Mouse (Mus musculus) T-helper 17 cell (primary cell): ENCODE data around the gene Atxn2.

Experiments used
- in situ Hi-C, 2 experiments: fragments of 300-600 bp; cut with MboI, MseI; formaldehyde crosslinking; loops; 1 replicate in 1 of 2; 2 replicates in 1 of 2; pipeline ENCODE4 v1.15.1; 2025; ENCODE audit warnings: high pct_unique_total_duplicates in 2 of 2

Atxn2 gene

GRCm38 (mm10) chr5:121813744-121814143 lies 102.6 kb downstream of the Atxn2 start:
- in situ Hi-C loops, result no loop called here

- in situ Hi-C loops, result no loop called here
Observed at GRCm38 (mm10) chr5:121815067-121815466, 103.9 kb downstream of the Atxn2 start.

- in situ Hi-C loops, result no loop called here
Observed at GRCm38 (mm10) chr5:121815867-121816380, 104.8 kb downstream of the Atxn2 start.

GRCm38 (mm10) chr5:121816611-121817010 lies 105.5 kb downstream of the Atxn2 start:
- in situ Hi-C loops, result no loop called here

DNA sequence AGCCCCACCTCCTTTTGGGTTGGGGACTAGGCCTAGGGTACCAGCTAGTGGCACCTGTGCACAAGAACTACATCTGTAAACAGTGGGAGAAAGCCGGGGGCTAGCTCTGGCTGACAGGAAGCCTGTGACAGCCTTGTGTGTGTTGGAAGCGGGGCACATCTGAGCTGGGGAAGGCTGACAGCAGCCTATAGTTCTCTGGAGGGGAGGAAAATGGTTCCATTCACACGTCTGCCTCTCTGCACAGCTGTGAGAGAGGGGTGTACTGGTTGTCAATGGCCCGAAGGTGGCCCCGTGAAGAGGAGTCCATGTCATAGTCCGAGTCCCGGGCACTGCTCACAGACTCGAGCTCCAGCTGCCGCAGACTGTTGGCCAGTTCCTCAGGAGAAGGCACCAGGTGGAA lies 106.4 kb downstream of the Atxn2 start:
- in situ Hi-C loops, result no loop called here

GRCm38 (mm10) chr5:121818401-121818800 lies 107.3 kb downstream of the Atxn2 start:
- in situ Hi-C loops, result no loop called here

DNA sequence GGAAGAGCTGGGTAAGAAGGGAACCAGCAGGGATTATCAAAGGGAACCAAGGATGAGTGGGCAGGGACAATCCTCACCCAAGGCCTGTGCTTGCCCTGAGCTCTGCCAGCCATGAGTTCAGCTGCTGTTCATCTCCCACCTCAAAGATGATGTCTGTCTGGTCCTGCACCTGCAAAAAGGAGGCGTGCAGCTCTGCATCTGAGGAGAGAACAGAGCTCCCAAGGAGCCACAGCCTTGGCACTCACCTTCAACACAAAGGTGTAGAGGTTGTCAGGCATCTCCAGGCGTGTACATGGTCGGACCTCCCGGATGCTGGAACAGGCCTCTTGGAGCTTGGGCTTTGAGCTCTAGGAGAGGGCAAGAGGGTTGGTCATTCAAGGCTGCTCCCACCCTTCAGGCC lies 107.7 kb downstream of the Atxn2 start:
- in situ Hi-C loops, result no loop called here

- in situ Hi-C loops, result no loop called here
Observed at GRCm38 (mm10) chr5:121819559-121819958, 108.4 kb downstream of the Atxn2 start.

DNA sequence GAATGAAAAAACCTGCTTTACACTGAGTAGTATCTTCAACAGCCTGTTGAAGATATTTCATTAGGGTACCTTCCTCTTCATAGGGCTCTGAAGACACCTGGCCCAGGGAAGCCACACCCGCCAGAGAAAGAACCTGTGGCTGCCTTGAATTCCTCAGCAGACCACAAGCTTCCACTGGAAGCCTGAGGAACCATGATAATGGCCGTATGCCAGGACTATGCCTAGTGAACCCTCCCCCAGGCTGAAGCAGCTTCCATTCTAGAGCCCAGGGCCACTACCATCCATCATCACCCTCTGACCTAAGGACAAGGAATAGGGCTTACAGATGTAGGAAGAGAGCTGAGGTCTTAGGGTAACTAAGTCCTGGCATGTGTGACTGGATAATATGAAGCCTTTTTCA lies 109.0 kb downstream of the Atxn2 start:
- in situ Hi-C loops, result no loop called here

DNA sequence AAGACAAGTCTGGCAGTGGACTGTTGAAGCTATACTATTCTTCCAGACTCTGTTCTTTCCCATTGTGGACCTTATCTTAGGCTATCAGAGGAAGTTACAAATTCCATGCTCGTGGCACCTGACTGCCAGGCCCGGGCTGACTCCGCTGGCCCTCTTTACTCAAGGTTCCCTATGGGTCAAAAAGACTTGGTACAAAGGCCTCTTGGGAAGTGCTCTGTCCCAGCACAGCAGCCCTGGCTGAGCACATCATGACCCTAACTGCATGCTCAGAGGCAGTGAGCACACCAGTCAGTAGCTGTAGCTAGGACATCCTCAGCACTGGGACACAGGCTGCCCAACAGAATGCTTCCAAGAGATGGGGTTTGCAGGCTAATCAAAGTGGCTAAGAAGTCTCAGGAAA lies 109.5 kb downstream of the Atxn2 start:
- in situ Hi-C loops, result no loop called here

DNA sequence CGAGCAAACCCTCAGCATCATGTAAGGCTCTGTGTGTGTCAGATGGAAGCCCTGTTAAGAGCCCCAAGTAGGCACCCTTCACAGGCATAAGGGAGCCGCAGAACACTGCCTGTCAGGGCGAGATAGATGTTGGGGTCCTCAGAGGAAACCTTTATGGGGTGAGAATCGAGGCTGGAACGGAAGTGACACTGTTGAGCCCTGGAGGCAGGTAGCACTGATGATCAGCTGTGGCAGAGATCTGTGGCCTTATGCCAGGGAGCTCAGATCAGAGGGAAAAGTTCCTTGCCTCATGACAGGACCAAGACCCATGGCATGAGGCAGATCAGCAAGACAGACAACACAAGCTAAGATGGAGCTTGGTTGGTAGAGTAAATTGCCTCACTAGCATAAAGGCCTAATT lies 110.0 kb downstream of the Atxn2 start:
- in situ Hi-C loops, result no loop called here

- in situ Hi-C loops, result no loop called here
Observed at GRCm38 (mm10) chr5:121821552-121821951, 110.4 kb downstream of the Atxn2 start.

- in situ Hi-C loops, result no loop called here
Observed at GRCm38 (mm10) chr5:121822786-121823505, 111.8 kb downstream of the Atxn2 start.

DNA sequence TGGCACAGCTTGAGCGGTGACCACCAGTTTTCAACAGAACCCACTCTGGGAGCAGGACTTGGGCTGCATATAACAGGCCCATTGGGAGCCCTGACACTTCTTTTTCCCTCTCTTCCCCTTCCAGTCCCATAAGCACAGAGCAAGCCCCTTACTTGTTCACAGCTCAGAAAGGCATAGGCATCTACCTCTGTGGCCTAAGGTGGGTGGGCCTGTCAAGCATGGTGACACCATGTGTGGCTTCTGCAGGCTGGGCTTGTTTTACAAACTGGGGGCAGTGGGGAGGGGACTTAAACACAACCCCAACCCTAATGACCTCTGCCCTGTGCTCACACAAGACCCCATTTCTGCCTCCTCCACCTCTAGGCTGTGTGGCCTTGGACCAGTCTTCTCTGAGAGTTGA lies 112.5 kb downstream of the Atxn2 start:
- in situ Hi-C loops, result no loop called here

- in situ Hi-C loops, result no loop called here
Observed at GRCm38 (mm10) chr5:121824121-121824520, 113.0 kb downstream of the Atxn2 start.

- in situ Hi-C loops, result loop anchor here (25.0 kb wide), 2 partner anchors 1012 to 1312 kb away; partner anchors contain the start of genes Rhof (in 1 of the 2) and Setd1b (in 1 of the 2)
Observed at GRCm38 (mm10) chr5:121825606-121826005, 114.5 kb downstream of the Atxn2 start.

DNA sequence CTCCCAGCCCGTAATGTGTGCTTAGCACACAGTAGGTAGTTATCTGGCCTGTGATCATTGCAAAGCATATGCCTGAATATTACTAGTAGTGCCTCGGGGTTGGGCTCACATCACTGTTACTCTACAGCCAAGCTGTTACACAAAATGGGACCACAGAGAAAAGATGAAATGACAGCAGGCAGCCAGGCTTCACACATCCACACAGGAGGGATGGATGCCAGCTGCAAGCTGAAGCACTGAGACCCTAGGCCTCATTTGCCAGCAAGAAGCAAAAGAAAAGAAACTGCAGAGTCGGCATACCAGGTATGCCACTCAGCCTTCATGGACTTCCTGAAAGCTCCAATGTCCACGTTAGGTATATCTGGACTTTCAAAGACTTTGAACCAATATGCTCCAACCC lies 116.7 kb downstream of the Atxn2 start:
- in situ Hi-C loops, result loop anchor here (25.0 kb wide), 2 partner anchors 1009 to 1309 kb away; partner anchors contain the start of genes Rhof (in 1 of the 2) and Setd1b (in 1 of the 2)

DNA sequence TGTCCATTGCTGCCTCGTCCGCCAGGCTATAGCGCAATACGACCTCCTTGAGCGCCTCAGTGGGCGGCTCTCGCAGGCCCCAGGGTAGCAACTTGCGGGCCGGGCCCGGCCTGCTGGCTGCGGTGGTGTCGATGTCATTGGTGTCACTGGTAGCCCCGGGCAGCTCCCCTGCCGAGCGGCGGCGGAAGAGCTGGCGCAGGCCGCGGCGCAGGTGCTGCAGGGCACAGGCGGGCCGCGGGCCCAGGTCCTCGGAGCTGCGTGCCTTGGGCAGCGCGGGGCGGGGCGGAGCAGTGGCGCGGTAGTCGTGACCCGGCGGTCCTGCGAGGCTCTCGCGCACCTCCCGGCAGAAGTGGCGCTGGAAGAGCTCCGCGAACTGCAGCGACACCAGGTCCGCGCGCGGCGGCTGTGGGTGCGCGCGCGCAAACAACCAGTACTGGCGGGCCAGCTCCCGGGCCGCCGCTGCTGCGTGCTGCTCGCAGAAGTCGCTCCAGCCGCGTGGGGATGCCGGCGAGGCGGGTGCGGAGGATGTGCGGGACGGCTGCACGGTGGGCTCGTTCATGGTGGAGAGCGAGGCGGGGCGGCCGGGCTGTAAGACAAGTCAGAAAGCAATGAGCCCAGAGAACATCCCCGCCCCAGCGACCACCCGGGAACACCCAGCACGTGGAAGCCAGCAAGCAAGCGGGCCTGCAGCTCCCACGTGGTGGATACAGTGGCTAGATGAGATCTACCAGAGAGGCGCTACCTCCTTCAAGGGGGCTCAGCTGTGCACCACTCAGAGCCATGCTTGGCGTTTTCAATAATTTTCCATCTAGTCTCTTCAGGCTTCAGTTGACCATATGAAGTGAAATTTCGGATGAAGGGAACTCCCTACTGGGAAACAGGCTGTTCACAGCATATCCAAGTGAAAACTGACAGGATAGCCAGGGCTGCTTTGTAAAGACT lies 117.6 kb downstream of the Atxn2 start:
- in situ Hi-C loops, result loop anchor here (25.0 kb wide), 2 partner anchors 1009 to 1309 kb away; partner anchors contain the start of genes Rhof (in 1 of the 2) and Setd1b (in 1 of the 2)

DNA sequence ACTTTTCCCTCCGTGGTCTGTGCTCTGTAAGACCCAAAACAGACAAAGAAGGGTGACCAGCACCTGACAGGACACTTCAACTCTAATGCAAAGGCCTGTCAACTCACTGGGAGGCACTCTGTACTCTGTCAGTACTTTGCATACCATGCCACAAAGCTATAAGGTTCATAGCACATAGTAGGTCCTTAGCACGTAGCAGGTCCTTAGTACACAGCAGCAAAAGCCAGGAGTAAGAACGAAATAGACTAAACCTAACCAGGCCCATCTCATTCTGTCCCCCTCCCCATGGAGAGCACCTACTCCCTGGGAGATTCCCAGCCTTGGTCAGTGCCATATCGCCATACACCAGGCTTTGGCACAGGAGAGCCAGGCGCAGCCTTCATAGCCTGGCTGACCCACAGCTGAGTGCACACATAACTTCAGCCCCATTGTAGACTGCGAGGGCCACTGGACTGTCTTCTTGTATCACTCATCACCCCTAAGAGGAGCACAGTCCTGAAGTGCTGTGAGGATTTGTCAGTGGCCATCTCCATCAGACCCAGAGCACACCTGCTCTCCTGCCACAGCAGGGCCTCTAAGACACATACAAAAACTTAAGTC lies 120.0 kb downstream of the Atxn2 start:
- in situ Hi-C loops, result loop anchor here (25.0 kb wide), 2 partner anchors 1006 to 1306 kb away; partner anchors contain the start of genes Rhof (in 1 of the 2) and Setd1b (in 1 of the 2)

DNA sequence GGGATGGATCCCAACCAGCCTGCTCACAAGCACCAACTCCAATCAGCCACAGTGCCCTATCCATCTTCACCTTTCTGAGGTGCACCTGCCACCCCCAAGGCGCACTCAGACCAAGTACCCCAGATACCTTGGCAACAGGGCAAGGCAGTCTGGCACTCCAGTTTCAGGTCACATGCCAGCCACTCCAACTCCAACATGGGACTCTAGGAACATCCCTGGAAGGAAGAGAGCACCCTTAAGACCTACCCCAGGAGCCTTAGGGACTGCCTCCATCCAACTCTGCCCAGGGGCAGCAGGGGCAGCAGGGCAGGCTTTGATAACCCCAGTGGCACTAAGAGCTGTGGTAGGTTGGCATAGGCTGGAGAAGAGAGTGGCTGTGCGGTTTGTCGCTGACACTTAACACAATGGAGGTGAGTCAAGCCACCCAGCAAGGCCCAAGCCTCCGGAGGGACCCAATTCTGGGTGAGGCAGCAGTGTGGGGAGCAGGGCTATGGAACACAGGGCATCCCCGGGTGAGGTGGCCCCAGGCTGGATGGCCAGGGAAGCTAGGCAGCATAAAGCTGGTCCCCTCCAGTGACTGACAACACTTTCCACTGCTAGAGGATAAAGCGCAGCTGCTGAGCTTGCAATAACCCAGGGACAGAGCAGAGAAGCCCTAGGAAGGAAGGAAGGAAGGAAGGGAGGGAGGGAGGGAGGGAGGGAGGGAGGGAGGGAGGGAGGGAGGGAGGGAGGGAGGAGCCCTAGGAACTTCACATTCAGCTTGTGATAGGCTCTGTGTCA lies 121.4 kb downstream of the Atxn2 start:
- in situ Hi-C loops, result loop anchor here (25.0 kb wide), 2 partner anchors 1005 to 1305 kb away; partner anchors contain the start of genes Rhof (in 1 of the 2) and Setd1b (in 1 of the 2)
